Mouse (Mus musculus) cerebellum, adult 9-11 months (tissue): ENCODE measurements around the gene S100a7a.
A peak's percentile ranks its signal among the peaks of the same experiment; 100 is the strongest.

Source experiments
- DNase-seq: peaks from one replicate; pipeline ENCODE4 v3.0.0; 2022

Gene S100a7a

GRCm38 (mm10) chr3:90653717-90654116 is at the start of gene S100a7a:
Gene S100a7a, plus strand, starts transcription at chr3:90654017.
- no peak for DNase-seq

GRCm38 (mm10) chr3:90604416-90604815 is 49.4 kb upstream of the S100a7a start:
- no peak for DNase-seq

GRCm38 (mm10) chr3:90605049-90605448 is 48.8 kb upstream of the S100a7a start:
- DNase-seq: no peak

GRCm38 (mm10) chr3:90605736-90606135 is 48.1 kb upstream of the S100a7a start:
- DNase-seq: no peak

GRCm38 (mm10) chr3:90606185-90606584 is 47.6 kb upstream of the S100a7a start:
- no peak for DNase-seq

- DNase-seq: no peak
Observed at GRCm38 (mm10) chr3:90607361-90607760, 46.5 kb upstream of the S100a7a start.

- no peak for DNase-seq
Observed at GRCm38 (mm10) chr3:90608223-90608622, 45.6 kb upstream of the S100a7a start, which contains the start of gene S100a5. Gene S100a5, plus strand, starts transcription at chr3:90608523.

GRCm38 (mm10) chr3:90609102-90609501 is 44.7 kb upstream of the S100a7a start:
- DNase-seq: no peak

- DNase-seq: no peak
Observed at GRCm38 (mm10) chr3:90611494-90611893, 42.3 kb upstream of the S100a7a start.

- DNase-seq: no peak
Observed at GRCm38 (mm10) chr3:90612061-90612460, 41.8 kb upstream of the S100a7a start.

GRCm38 (mm10) chr3:90612728-90613291 is 41.0 kb upstream of the S100a7a start, which contains the start of gene S100a6:
Gene S100a6, plus strand, starts transcription at chr3:90612882.
- DNase-seq: no peak

- DNase-seq: no peak
Observed at GRCm38 (mm10) chr3:90613461-90614147, 40.2 kb upstream of the S100a7a start.

GRCm38 (mm10) chr3:90614148-90614530 is 39.7 kb upstream of the S100a7a start:
- DNase-seq: no peak

GRCm38 (mm10) chr3:90614611-90615251 is 39.1 kb upstream of the S100a7a start:
- DNase-seq: no peak

- DNase-seq: peak; percentile 29
Observed at GRCm38 (mm10) chr3:90615415-90615814, 38.4 kb upstream of the S100a7a start.

GRCm38 (mm10) chr3:90615911-90616310 is 37.9 kb upstream of the S100a7a start:
- DNase-seq: no peak

- DNase-seq: no peak
Observed at GRCm38 (mm10) chr3:90617586-90617985, 36.2 kb upstream of the S100a7a start.

GRCm38 (mm10) chr3:90621552-90621951 is 32.3 kb upstream of the S100a7a start:
- no peak for DNase-seq

- DNase-seq: no peak
Observed at GRCm38 (mm10) chr3:90623435-90624071, 30.3 kb upstream of the S100a7a start.

GRCm38 (mm10) chr3:90625496-90625895 is 28.3 kb upstream of the S100a7a start:
- DNase-seq: no peak

GRCm38 (mm10) chr3:90626266-90627021 is 27.4 kb upstream of the S100a7a start:
- no peak for DNase-seq

GRCm38 (mm10) chr3:90627366-90627765 is 26.5 kb upstream of the S100a7a start:
- no peak for DNase-seq

- DNase-seq: no peak
Observed at GRCm38 (mm10) chr3:90627807-90628206, 26.0 kb upstream of the S100a7a start.
